9 mouse cellular contexts compared by ENCODE assay signal in genomic region chr1:4671237-4672019, GRCm38 (mm10).
A peak's percentile ranks its signal among the peaks of the same experiment; 100 is the strongest.
DNase-seq lines count a peak whose midpoint lies in the region; ATAC-seq lines count a peak whose summit lies in the region.
"Had no signal": no experiment of that assay in that cellular context is flagged by ENCODE, and none has a peak within 500 bp of the region (broad histone marks: within the 10 kb centered on the region; RNA-seq: fewer than 3 reads in every experiment).

No protein-coding gene starts in this region.

- H3K4me3 ChIP-seq in forebrain, embryonic 14.5 days (ENCODE audit: low read depth, low read length), result no peak overlapping the region
- no peak overlapping the region for H3K4me3 ChIP-seq in forebrain, embryonic 15.5 days
- no peak overlapping the region for H3K4me3 ChIP-seq in kidney, embryonic 15.5 days (replicated peaks)

- ATAC-seq in forebrain, embryonic 14.5 days, result no peak
- no peak for ATAC-seq in forebrain, embryonic 15.5 days (replicated peaks)
- ATAC-seq in kidney, embryonic 15.5 days (replicated peaks; ENCODE audit: low FRiP score), result peak; percentile 86
- ATAC-seq: CD4-positive, CD25-positive, alpha-beta regulatory T cell, adult 4 months had no signal

- DNase-seq in forebrain, embryonic 14.5 days (ENCODE audit: low spot score), result peak; percentile 8
- peak; percentile 25 for DNase-seq in ovary, postnatal 14 days (ENCODE audit: low spot score)
- no peak for DNase-seq in ovary, adult 18-20 months (ENCODE audit: low spot score)
- DNase-seq in T-cell, adult 2 months (ENCODE audit: low spot score), result no peak
- DNase-seq in layer of hippocampus, adult 9-11 months, result no peak
- no peak for DNase-seq in thymus, adult 18-20 months

- H3K27ac ChIP-seq in forebrain, embryonic 14.5 days (ENCODE audit: low read depth, low read length), result no peak overlapping the region
- H3K27ac ChIP-seq in forebrain, embryonic 15.5 days (replicated peaks), result no peak overlapping the region
- peak overlapping the region; percentile 2; the same call in 1 of the 2 replicates for H3K27ac ChIP-seq in kidney, embryonic 15.5 days

- H3K36me3 ChIP-seq in forebrain, embryonic 14.5 days (ENCODE audit: control insufficient read depth, insufficient read depth, low read length), result no peaks in the 10 kb centered on the region
- no peaks in the 10 kb centered on the region for H3K36me3 ChIP-seq in forebrain, embryonic 15.5 days
- no peaks in the 10 kb centered on the region for H3K36me3 ChIP-seq in kidney, embryonic 15.5 days

- no peak overlapping the region for H3K4me2 ChIP-seq in forebrain, embryonic 14.5 days (ENCODE audit: low read length)
- no peak overlapping the region for H3K4me2 ChIP-seq in forebrain, embryonic 15.5 days (replicated peaks)
- H3K4me2 ChIP-seq in kidney, embryonic 15.5 days, result no peak overlapping the region

- H3K9ac ChIP-seq in forebrain, embryonic 14.5 days (ENCODE audit: low read length), result no peak overlapping the region
- H3K9ac ChIP-seq in forebrain, embryonic 15.5 days (replicated peaks), result no peak overlapping the region
- H3K9ac ChIP-seq in kidney, embryonic 15.5 days, result no peak overlapping the region

- H3K9me3 ChIP-seq in forebrain, embryonic 14.5 days (replicated peaks; ENCODE audit: control insufficient read depth, low read length), result no peaks in the 10 kb centered on the region
- H3K9me3 ChIP-seq in forebrain, embryonic 15.5 days, result no peaks in the 10 kb centered on the region
- no peaks in the 10 kb centered on the region for H3K9me3 ChIP-seq in kidney, embryonic 15.5 days (replicated peaks)

- 50% methylated on average over 1 of the region's 1 CpGs for WGBS in forebrain, embryonic 14.5 days
- 57% methylated on average over 1 of the region's 1 CpGs for WGBS in forebrain, embryonic 15.5 days
- WGBS in kidney, embryonic 15.5 days, result 18% methylated on average over 1 of the region's 1 CpGs

- H3K27me3 ChIP-seq in forebrain, embryonic 14.5 days (replicated peaks; ENCODE audit: control insufficient read depth, insufficient read depth, low read length), result no peaks in the 10 kb centered on the region
- H3K27me3 ChIP-seq in forebrain, embryonic 15.5 days, result no peaks in the 10 kb centered on the region
- H3K27me3 ChIP-seq in kidney, embryonic 15.5 days, result no peaks in the 10 kb centered on the region

- H3K4me1 ChIP-seq in forebrain, embryonic 14.5 days (ENCODE audit: control insufficient read depth, insufficient read depth, low read length), result no peaks in the 10 kb centered on the region
- no peaks in the 10 kb centered on the region for H3K4me1 ChIP-seq in forebrain, embryonic 15.5 days
- peaks cover 28% of the 10 kb centered on the region for H3K4me1 ChIP-seq in kidney, embryonic 15.5 days

Comparison
In these comparisons a context has a peak if more than half of its experiments do, and no peak if none do; other contexts are left out.
1. DNase-seq: peak in forebrain, embryonic 14.5 days (single experiment) and ovary, postnatal 14 days (single experiment); none in ovary, adult 18-20 months (single experiment), T-cell, adult 2 months (single experiment), layer of hippocampus, adult 9-11 months (single experiment) and thymus, adult 18-20 months (0 of 2).